Comparison of ENCODE assay signal across 13 mouse cellular contexts in the genomic region with DNA sequence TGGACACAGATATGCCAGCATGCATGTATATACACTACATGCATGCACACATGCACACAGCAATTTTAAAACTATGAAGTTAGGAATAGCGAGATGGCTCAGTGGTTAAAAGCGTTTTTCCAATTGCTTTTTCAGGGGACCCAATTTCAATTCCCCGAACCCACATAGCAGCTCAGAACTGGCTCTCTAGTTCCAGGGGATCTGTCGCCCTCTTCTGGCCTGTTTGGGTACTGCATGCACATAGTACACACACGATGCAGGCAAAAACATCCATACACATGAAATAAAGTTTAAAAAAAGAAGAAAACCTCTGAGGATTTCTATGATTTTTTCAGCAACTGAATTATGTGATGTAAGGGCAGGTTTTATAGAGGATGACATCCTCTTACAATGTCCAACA. TPM values are rescaled to one million over a fixed set of nuclear protein-coding genes. Genes with fewer than 3 reads are reported as not detected.
DNase-seq lines count a peak whose midpoint lies in the region; ATAC-seq and TF ChIP-seq lines count a peak whose summit lies in the region.
"Had no signal": no experiment of that assay in that cellular context is flagged by ENCODE, and none has a peak within 500 bp of the region (broad histone marks: within the 10 kb centered on the region; RNA-seq: fewer than 3 reads in every experiment).

No protein-coding gene starts in this region.

- 64% methylated on average over 5 of the region's 5 CpGs for WGBS in forebrain, postnatal 0 days
- 66% methylated on average over 5 of the region's 5 CpGs for WGBS in forebrain, embryonic 13.5 days
- WGBS in limb, embryonic 11.5 days, result 68% methylated on average over 5 of the region's 5 CpGs
- 64% methylated on average over 5 of the region's 5 CpGs for WGBS in limb, embryonic 10.5 days

- H3K27me3 ChIP-seq in forebrain, postnatal 0 days (ENCODE audit: insufficient read depth, low read length), result no peaks in the 10 kb centered on the region
- H3K27me3 ChIP-seq in forebrain, embryonic 13.5 days, result no peaks in the 10 kb centered on the region
- H3K27me3 ChIP-seq in limb, embryonic 11.5 days (ENCODE audit: control insufficient read depth, insufficient read depth, low read length), result no peaks in the 10 kb centered on the region
- no peaks in the 10 kb centered on the region for H3K27me3 ChIP-seq in limb, embryonic 10.5 days (ENCODE audit: low read depth, poor library complexity, severe bottlenecking)
- H3K27me3 ChIP-seq: embryonic facial prominence, embryonic 12.5 days; liver, embryonic 13.5 days; neural tube, embryonic 13.5 days had no signal

- TF ChIP-seq CTCF in forebrain, postnatal 0 days (IDR thresholded peaks at IDR 0.05; ENCODE audit: low read depth), result peak; percentile 49

- H3K9ac ChIP-seq in forebrain, postnatal 0 days, result no peak overlapping the region
- no peak overlapping the region for H3K9ac ChIP-seq in forebrain, embryonic 13.5 days
- no peak overlapping the region for H3K9ac ChIP-seq in limb, embryonic 11.5 days (ENCODE audit: low read length)
- H3K9ac ChIP-seq in ES-E14 (ENCODE audit: insufficient read depth, low read depth, low read length, poor library complexity, severe bottlenecking), result no peak overlapping the region
- H3K9ac ChIP-seq: embryonic facial prominence, embryonic 12.5 days; liver, embryonic 13.5 days; neural tube, embryonic 13.5 days had no signal

- intact Hi-C loops in left cerebral cortex, postnatal 25 days (cut with DNase I), result no loop called here

- H3K4me3 ChIP-seq in forebrain, postnatal 0 days (ENCODE audit: low read depth, low read length), result no peak overlapping the region
- H3K4me3 ChIP-seq in forebrain, embryonic 13.5 days, result no peak overlapping the region
- H3K4me3 ChIP-seq in limb, embryonic 11.5 days (ENCODE audit: low read depth, low read length), result no peak overlapping the region
- H3K4me3 ChIP-seq in limb, embryonic 10.5 days, result no peak overlapping the region
- no peak overlapping the region for H3K4me3 ChIP-seq in ES-E14 (ENCODE audit: insufficient read depth in 1 of 2, low read depth in 1 of 2, low read length in 2 of 2, poor library complexity in 1 of 2, severe bottlenecking in 1 of 2)
- H3K4me3 ChIP-seq: embryonic facial prominence, embryonic 12.5 days; liver, embryonic 13.5 days; neural tube, embryonic 13.5 days had no signal

- H3K4me2 ChIP-seq in forebrain, postnatal 0 days (ENCODE audit: low read depth), result no peak overlapping the region
- H3K4me2 ChIP-seq in forebrain, embryonic 13.5 days, result no peak overlapping the region
- no peak overlapping the region for H3K4me2 ChIP-seq in limb, embryonic 11.5 days (ENCODE audit: low read depth, severe bottlenecking)
- H3K4me2 ChIP-seq: embryonic facial prominence, embryonic 12.5 days; liver, embryonic 13.5 days; neural tube, embryonic 13.5 days had no signal

- no peak overlapping the region for H3K27ac ChIP-seq in forebrain, postnatal 0 days (ENCODE audit: low read depth, low read length)
- no peak overlapping the region for H3K27ac ChIP-seq in forebrain, embryonic 13.5 days
- H3K27ac ChIP-seq in limb, embryonic 11.5 days (replicated peaks; ENCODE audit: low read depth, low read length), result no peak overlapping the region
- H3K27ac ChIP-seq in limb, embryonic 10.5 days, result no peak overlapping the region
- no peak overlapping the region for H3K27ac ChIP-seq in ES-E14 (ENCODE audit: insufficient read depth, low read depth, low read length, poor library complexity, severe bottlenecking)
- H3K27ac ChIP-seq: embryonic facial prominence, embryonic 12.5 days; liver, embryonic 13.5 days; neural tube, embryonic 13.5 days had no signal

- H3K4me1 ChIP-seq in forebrain, postnatal 0 days (ENCODE audit: insufficient read depth), result no peaks in the 10 kb centered on the region
- H3K4me1 ChIP-seq in forebrain, embryonic 13.5 days, result no peaks in the 10 kb centered on the region
- no peaks in the 10 kb centered on the region for H3K4me1 ChIP-seq in limb, embryonic 11.5 days (ENCODE audit: control insufficient read depth, insufficient read depth, low read length)
- no peaks in the 10 kb centered on the region for H3K4me1 ChIP-seq in limb, embryonic 10.5 days
- H3K4me1 ChIP-seq in ES-E14 (ENCODE audit: control insufficient read depth in 2 of 2, insufficient read depth in 2 of 2, low read length in 2 of 2, poor library complexity in 1 of 2), result no peaks in the 10 kb centered on the region
- H3K4me1 ChIP-seq: embryonic facial prominence, embryonic 12.5 days; liver, embryonic 13.5 days; neural tube, embryonic 13.5 days had no signal

- in situ Hi-C loops in ES-E14 (cut with MboI; ENCODE audit: low sequenced_read_pairs in 2 of 2, unreplicated experiment in 2 of 2), result loop anchor here in 1 of 2 experiments (5.0 kb wide), 1 partner anchor 169 kb away; no protein-coding TSS in a partner anchor

- no peaks in the 10 kb centered on the region for H3K36me3 ChIP-seq in forebrain, postnatal 0 days (ENCODE audit: insufficient read depth)
- no peaks in the 10 kb centered on the region for H3K36me3 ChIP-seq in forebrain, embryonic 13.5 days (ENCODE audit: poor library complexity, severe bottlenecking)
- no peaks in the 10 kb centered on the region for H3K36me3 ChIP-seq in limb, embryonic 11.5 days (ENCODE audit: control insufficient read depth, insufficient read depth, low read length)
- no peaks in the 10 kb centered on the region for H3K36me3 ChIP-seq in limb, embryonic 10.5 days
- H3K36me3 ChIP-seq in ES-E14 (ENCODE audit: control insufficient read depth, insufficient read depth, low read length, poor library complexity, severe bottlenecking), result no peaks in the 10 kb centered on the region
- H3K36me3 ChIP-seq: embryonic facial prominence, embryonic 12.5 days; liver, embryonic 13.5 days; neural tube, embryonic 13.5 days had no signal

- no peak for ATAC-seq in forebrain, postnatal 0 days
- ATAC-seq in forebrain, embryonic 13.5 days, result no peak
- no peak for ATAC-seq in limb, embryonic 11.5 days (ENCODE audit: insufficient number of reproducible peaks, low FRiP score, low TSS enrichment, low read depth)

- H3K9me3 ChIP-seq in forebrain, postnatal 0 days (ENCODE audit: low read length), result no peaks in the 10 kb centered on the region; the same call in 1 of the 2 replicates
- H3K9me3 ChIP-seq in forebrain, embryonic 13.5 days (replicated peaks), result peaks cover 25% of the 10 kb centered on the region
- peaks cover 5% of the 10 kb centered on the region; the same call in 1 of the 2 replicates for H3K9me3 ChIP-seq in limb, embryonic 11.5 days (ENCODE audit: control insufficient read depth, low read length)
- H3K9me3 ChIP-seq in limb, embryonic 10.5 days (replicated peaks), result peaks cover 3% of the 10 kb centered on the region; the same call in 1 of the 2 replicates
- no peaks in the 10 kb centered on the region for H3K9me3 ChIP-seq in ES-E14 (ENCODE audit: control insufficient read depth, insufficient read depth, low read depth, low read length)

- DNase-seq in forebrain, postnatal 0 days, result peak; percentile 0
- peak; percentile 27 for DNase-seq in limb, embryonic 11.5 days (ENCODE audit: low spot score)
- DNase-seq in limb, embryonic 10.5 days (ENCODE audit: low spot score), result no peak
- peak; percentile 38 for DNase-seq in ES-E14 (ENCODE audit: low read depth, low spot score)
- DNase-seq in kidney, postnatal 36 days, result peak; percentile 1 to 61
- no peak for DNase-seq in ovary, adult 18-20 months (ENCODE audit: low spot score)
- no peak for DNase-seq in left cerebral cortex, postnatal 25 days (ENCODE audit: low spot score in 2 of 2)
- DNase-seq: liver, embryonic 13.5 days; thymus, adult 2 months had no signal

RNA-seq across cellular contexts. Expression of a gene that starts 3.4 kb away (rescaled TPM):
- not detected in 2 replicates for total RNA-seq in forebrain, postnatal 0 days (2014; rRNA removed)
- polyA plus RNA-seq in forebrain, postnatal 0 days (2015; fragmentation: Nextera tagmentation; extraction: Ambion mirVana), result not detected in 2 replicates
- polyA plus RNA-seq in forebrain, embryonic 13.5 days (2015; fragmentation: Nextera tagmentation; extraction: Ambion mirVana), result not detected in 2 replicates
- not detected in 2 replicates for polyA plus RNA-seq in limb, embryonic 11.5 days (2014; fragmentation: Nextera tagmentation; extraction: Ambion mirVana)
- polyA plus RNA-seq in limb, embryonic 10.5 days (2016; fragmentation: Nextera tagmentation; extraction: Ambion mirVana), result not detected in 2 replicates
- total RNA-seq in ES-E14 (2012; rRNA removed), result not detected in 2 replicates
- total RNA-seq in left cerebral cortex, postnatal 25 days (2021), result not detected
- polyA plus RNA-seq: embryonic facial prominence, embryonic 12.5 days; heart, embryonic 14.5 days; liver, embryonic 13.5 days; neural tube, embryonic 13.5 days had no signal

RNA-seq across cellular contexts. Expression of a gene that starts 17.6 kb away (rescaled TPM):
- not detected in 2 replicates for total RNA-seq in forebrain, postnatal 0 days (2014; rRNA removed)
- polyA plus RNA-seq in forebrain, postnatal 0 days (2015; fragmentation: Nextera tagmentation; extraction: Ambion mirVana), result not detected in 2 replicates
- polyA plus RNA-seq in forebrain, embryonic 13.5 days (2015; fragmentation: Nextera tagmentation; extraction: Ambion mirVana), result not detected in 2 replicates
- polyA plus RNA-seq in limb, embryonic 11.5 days (2014; fragmentation: Nextera tagmentation; extraction: Ambion mirVana), result not detected in 2 replicates
- polyA plus RNA-seq in limb, embryonic 10.5 days (2016; fragmentation: Nextera tagmentation; extraction: Ambion mirVana), result not detected in 2 replicates
- total RNA-seq in ES-E14 (2012; rRNA removed), result not detected in 2 replicates
- not detected for total RNA-seq in left cerebral cortex, postnatal 25 days (2021)
- polyA plus RNA-seq: embryonic facial prominence, embryonic 12.5 days; heart, embryonic 14.5 days; liver, embryonic 13.5 days; neural tube, embryonic 13.5 days; thymus, adult 2 months had no signal

RNA-seq across cellular contexts. Expression of a gene that starts 26.6 kb away (rescaled TPM):
- not detected in 2 replicates for total RNA-seq in forebrain, postnatal 0 days (2014; rRNA removed)
- not detected in 2 replicates for polyA plus RNA-seq in forebrain, postnatal 0 days (2015; fragmentation: Nextera tagmentation; extraction: Ambion mirVana)
- polyA plus RNA-seq in forebrain, embryonic 13.5 days (2015; fragmentation: Nextera tagmentation; extraction: Ambion mirVana), result not detected in 2 replicates
- polyA plus RNA-seq in limb, embryonic 11.5 days (2014; fragmentation: Nextera tagmentation; extraction: Ambion mirVana), result not detected in 2 replicates
- not detected in 2 replicates for polyA plus RNA-seq in limb, embryonic 10.5 days (2016; fragmentation: Nextera tagmentation; extraction: Ambion mirVana)
- total RNA-seq in ES-E14 (2012; rRNA removed), result not detected in 2 replicates
- total RNA-seq in left cerebral cortex, postnatal 25 days (2021), result not detected
- polyA plus RNA-seq: embryonic facial prominence, embryonic 12.5 days; heart, embryonic 14.5 days; liver, embryonic 13.5 days; neural tube, embryonic 13.5 days; thymus, adult 2 months had no signal

RNA-seq across cellular contexts. Expression of a gene that starts 38.5 kb away (rescaled TPM):
- not detected in 2 replicates for total RNA-seq in forebrain, postnatal 0 days (2014; rRNA removed)
- not detected in 2 replicates for polyA plus RNA-seq in forebrain, postnatal 0 days (2015; fragmentation: Nextera tagmentation; extraction: Ambion mirVana)
- polyA plus RNA-seq in forebrain, embryonic 13.5 days (2015; fragmentation: Nextera tagmentation; extraction: Ambion mirVana), result not detected in 2 replicates
- polyA plus RNA-seq in limb, embryonic 11.5 days (2014; fragmentation: Nextera tagmentation; extraction: Ambion mirVana), result not detected in 2 replicates
- polyA plus RNA-seq in limb, embryonic 10.5 days (2016; fragmentation: Nextera tagmentation; extraction: Ambion mirVana), result not detected in 2 replicates
- total RNA-seq in ES-E14 (2012; rRNA removed), result not detected in 2 replicates
- total RNA-seq in left cerebral cortex, postnatal 25 days (2021), result not detected
- polyA plus RNA-seq: embryonic facial prominence, embryonic 12.5 days; heart, embryonic 14.5 days; liver, embryonic 13.5 days; neural tube, embryonic 13.5 days; thymus, adult 2 months had no signal

RNA-seq across cellular contexts. Expression of a gene that starts 39.4 kb away (rescaled TPM):
- total RNA-seq in forebrain, postnatal 0 days (2014; rRNA removed), result not detected in 2 replicates
- not detected in 2 replicates for polyA plus RNA-seq in forebrain, postnatal 0 days (2015; fragmentation: Nextera tagmentation; extraction: Ambion mirVana)
- not detected in 2 replicates for polyA plus RNA-seq in forebrain, embryonic 13.5 days (2015; fragmentation: Nextera tagmentation; extraction: Ambion mirVana)
- polyA plus RNA-seq in limb, embryonic 11.5 days (2014; fragmentation: Nextera tagmentation; extraction: Ambion mirVana), result not detected in 2 replicates
- not detected in 2 replicates for polyA plus RNA-seq in limb, embryonic 10.5 days (2016; fragmentation: Nextera tagmentation; extraction: Ambion mirVana)
- total RNA-seq in ES-E14 (2012; rRNA removed), result not detected in 2 replicates
- not detected for total RNA-seq in left cerebral cortex, postnatal 25 days (2021)
- polyA plus RNA-seq: embryonic facial prominence, embryonic 12.5 days; heart, embryonic 14.5 days; liver, embryonic 13.5 days; neural tube, embryonic 13.5 days; thymus, adult 2 months had no signal

Comparison
In these comparisons a context has a peak if more than half of its experiments do, and no peak if none do; other contexts are left out.
1. DNase-seq: peak in forebrain, postnatal 0 days (single experiment), limb, embryonic 11.5 days (single experiment), ES-E14 (single experiment) and kidney, postnatal 36 days (2 of 2); none in limb, embryonic 10.5 days (single experiment), ovary, adult 18-20 months (single experiment) and left cerebral cortex, postnatal 25 days (0 of 2).